Mouse (Mus musculus) forebrain, embryonic 11.5 days (tissue): ENCODE results near the gene Ick. TPM values are rescaled to one million over a fixed set of nuclear protein-coding genes. Genes with fewer than 3 reads are reported as not detected.
"Not testable (repeated sequence)": the region's sequence is repeated elsewhere in the genome, so short reads cannot be mapped to it uniquely, and the experiment has no call there.

Source experiments
- ATAC-seq: fragments of 200-750 bp; cut with Nextera tagmentation; replicated peaks from 2 replicates; pipeline ENCODE4 v1.8.0; 2017; ENCODE audit warnings: moderate TSS enrichment; ENCODE audit not compliant: low FRiP score
- DNase-seq: peaks from one replicate; pipeline ENCODE4 v3.0.0-alpha.2; 2017; ENCODE audit warnings: low spot score
- H3K27ac ChIP-seq: fragments of 300-500 bp; sonication (generic); 2 replicates; pipeline ENCODE4 v1.5.1; 2014; ENCODE audit warnings: low read depth, low read length
- H3K27me3 ChIP-seq: fragments of 300-500 bp; sonication (generic); 2 replicates; pipeline ENCODE4 v1.6.1; 2014; ENCODE audit warnings: mild to moderate bottlenecking, low read length, mixed read lengths; ENCODE audit not compliant: control insufficient read depth, insufficient read depth
- H3K36me3 ChIP-seq: fragments of 300-500 bp; sonication (generic); 2 replicates; pipeline ENCODE4 v1.6.1; 2014; ENCODE audit warnings: mild to moderate bottlenecking, low read length, moderate library complexity, mixed read lengths; ENCODE audit not compliant: control insufficient read depth, insufficient read depth
- H3K4me1 ChIP-seq: fragments of 300-500 bp; sonication (generic); replicated peaks from 2 replicates; pipeline ENCODE4 v1.6.1; 2014; ENCODE audit warnings: low read length, mixed read lengths; ENCODE audit not compliant: control insufficient read depth, insufficient read depth
- H3K4me2 ChIP-seq: fragments of 300-500 bp; sonication (generic); 2 replicates; pipeline ENCODE4 v1.6.1; 2014; ENCODE audit warnings: low read depth, mild to moderate bottlenecking, low read length, moderate library complexity, mixed read lengths; ENCODE audit not compliant: severe bottlenecking
- H3K4me3 ChIP-seq: fragments of 300-500 bp; sonication (generic); 2 replicates; pipeline ENCODE4 v1.5.1; 2014; ENCODE audit warnings: low read depth, low read length
- H3K9ac ChIP-seq: fragments of 300-500 bp; sonication (generic); 2 replicates; pipeline ENCODE4 v1.6.1; 2014; ENCODE audit warnings: low read length
- H3K9me3 ChIP-seq: fragments of 300-500 bp; sonication (generic); 2 replicates; pipeline ENCODE4 v1.6.1; 2016; ENCODE audit warnings: low read length, mixed read lengths; ENCODE audit not compliant: control insufficient read depth
- WGBS: fragments of 180-500 bp; shearing (Covaris S2); extraction: QIAGEN DNeasy Blood & Tissue Kit; methylation state at CpG from one replicate; pipeline ENCODE4 v1.1.7; 2014; 5-methylcytosine and 5-hydroxymethylcytosine counted together
- polyA plus RNA-seq: library from polyadenylated mRNA; unstranded; fragments of >200 nt; fragmentation: Nextera tagmentation; extraction: Ambion mirVana; gene quantifications from 2 replicates; pipeline ENCODE4 v1.2.1, GENCODE M21; 2014

Gene Ick
- polyA plus RNA-seq, 1 experiment from 2014 or later, result 35.0 TPM

DNA sequence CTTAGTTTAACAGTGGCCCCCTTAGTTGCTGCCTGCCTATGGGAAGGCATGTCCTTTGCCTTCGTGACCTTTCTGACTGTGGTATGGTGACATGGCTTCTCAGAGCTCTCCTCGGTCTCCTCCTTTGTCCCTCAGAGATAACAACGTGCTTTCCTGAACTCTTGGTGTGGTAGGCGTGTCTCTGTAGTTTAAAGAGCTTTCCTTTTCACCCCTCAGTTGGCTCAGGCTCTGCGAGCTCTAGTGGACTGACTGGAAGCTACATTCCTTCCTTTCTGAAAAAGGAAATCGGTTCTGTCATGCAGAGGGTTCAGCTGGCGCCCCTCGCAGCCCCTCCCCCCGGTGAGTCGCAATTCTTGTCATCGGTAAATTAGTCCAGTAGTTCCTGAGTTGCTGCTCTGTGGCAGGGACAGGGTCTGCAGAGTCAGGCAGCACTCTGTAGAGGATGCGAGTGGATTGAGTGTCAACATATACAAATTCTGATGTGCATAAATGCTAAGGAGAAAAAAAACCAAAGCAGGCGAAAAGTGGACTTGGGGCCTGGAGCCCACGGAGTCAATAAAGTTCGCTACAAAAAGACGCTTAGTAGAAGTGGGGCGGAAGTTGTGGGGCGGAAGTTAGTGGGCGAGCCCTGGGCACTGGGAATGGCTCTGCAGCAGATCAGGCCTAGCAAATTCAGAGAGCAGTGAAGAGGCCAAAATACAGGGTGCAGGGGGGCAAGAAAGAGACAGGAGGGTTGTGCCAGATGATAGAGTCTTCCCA lies 57.9 kb downstream of the Ick start:
- DNase-seq, result no peak
- Histone ChIP-seq H3K9me3 (no peaks in the 10 kb centered on the region), H3K36me3 (no peaks in the 10 kb centered on the region; the same call in 1 of the 2 replicates), H3K27ac (no peak overlapping the region), H3K4me3 (no peak overlapping the region), H3K9ac (no peak overlapping the region), H3K4me1 (no peaks in the 10 kb centered on the region), H3K4me2 (no peak overlapping the region), H3K27me3 (no peaks in the 10 kb centered on the region)
- 82% methylated on average over 19 of the region's 19 CpGs for WGBS
- no peak for ATAC-seq

DNA sequence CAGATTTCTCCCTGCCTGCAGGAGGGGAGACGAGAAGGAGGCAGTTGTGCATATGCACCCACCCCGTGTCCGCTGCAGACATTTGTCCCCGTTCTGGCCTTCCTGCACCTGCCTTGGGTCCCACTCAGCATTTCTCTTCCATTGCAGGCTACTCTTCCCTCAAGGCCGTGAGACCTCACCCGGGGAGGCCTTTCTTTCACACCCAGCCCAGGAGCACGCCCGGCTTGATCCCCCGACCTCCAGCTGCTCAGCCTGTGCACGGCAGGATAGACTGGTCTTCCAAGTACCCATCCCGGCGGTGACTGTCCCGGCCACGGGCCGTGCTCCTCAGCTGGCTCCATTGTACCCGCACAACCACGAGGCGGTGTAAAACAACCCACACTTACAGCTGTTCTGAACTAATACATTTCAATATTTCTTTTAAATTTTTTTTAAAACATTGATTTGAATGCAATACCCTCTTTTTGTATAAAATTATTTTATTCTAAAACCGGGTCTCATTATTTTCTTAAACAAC lies 58.5 kb downstream of the Ick start:
- H3K36me3 ChIP-seq, result no peaks in the 10 kb centered on the region; the same call in 1 of the 2 replicates
- H3K4me2 ChIP-seq, result no peak overlapping the region
- H3K27ac ChIP-seq, result no peak overlapping the region
- WGBS, result 88% methylated on average over 19 of the region's 19 CpGs
- no peak for DNase-seq
- H3K4me1 ChIP-seq, result no peaks in the 10 kb centered on the region
- no peak overlapping the region for H3K9ac ChIP-seq
- no peak overlapping the region for H3K4me3 ChIP-seq
- no peaks in the 10 kb centered on the region for H3K27me3 ChIP-seq
- H3K9me3 ChIP-seq, result no peaks in the 10 kb centered on the region
- ATAC-seq, result no peak

DNA sequence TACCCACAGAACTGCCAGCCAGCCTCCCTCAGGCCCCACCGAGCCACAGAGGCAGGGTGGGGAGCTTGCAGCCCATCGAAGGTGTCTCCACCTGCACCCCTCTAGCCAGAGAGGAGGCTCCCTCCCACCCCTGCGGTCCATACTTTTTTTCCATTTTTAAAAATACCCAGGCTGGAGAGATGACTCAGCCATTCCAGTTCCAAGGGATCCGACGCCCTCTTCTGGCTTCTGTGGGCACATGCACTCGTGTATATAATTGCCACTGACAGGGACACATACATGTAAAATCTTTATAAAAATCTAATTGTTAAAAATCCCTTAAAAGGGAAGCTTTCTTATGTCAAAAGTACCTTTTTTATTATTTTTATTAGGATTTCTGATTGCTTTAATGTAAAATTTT lies 59.9 kb downstream of the Ick start:
- Histone ChIP-seq H3K4me3 (no peak overlapping the region), H3K27ac (no peak overlapping the region), H3K4me1 (no peaks in the 10 kb centered on the region), H3K4me2 (no peak overlapping the region), H3K27me3 (no peaks in the 10 kb centered on the region), H3K36me3 (no peaks in the 10 kb centered on the region; the same call in 1 of the 2 replicates), H3K9me3 (no peaks in the 10 kb centered on the region), H3K9ac (no peak overlapping the region)
- 94% methylated on average over 6 of the region's 6 CpGs for WGBS
- no peak for ATAC-seq
- DNase-seq, result no peak

GRCm38 (mm10) chr9:78174016-78174415 lies 65.0 kb downstream of the Ick start:
- H3K4me1 ChIP-seq, result 0 out of 2 replicates have a peak, but pooled peaks cover 4% of the 10 kb centered on the region
- H3K4me3 ChIP-seq, result no peak overlapping the region
- 36% methylated on average over 1 of the region's 1 CpGs for WGBS
- no peaks in the 10 kb centered on the region for H3K9me3 ChIP-seq
- no peak overlapping the region for H3K4me2 ChIP-seq
- no peaks in the 10 kb centered on the region for H3K27me3 ChIP-seq
- H3K27ac ChIP-seq, result no peak overlapping the region
- ATAC-seq, result no peak
- H3K36me3 ChIP-seq, result no peaks in the 10 kb centered on the region
- DNase-seq, result no peak
- H3K9ac ChIP-seq, result no peak overlapping the region

DNA sequence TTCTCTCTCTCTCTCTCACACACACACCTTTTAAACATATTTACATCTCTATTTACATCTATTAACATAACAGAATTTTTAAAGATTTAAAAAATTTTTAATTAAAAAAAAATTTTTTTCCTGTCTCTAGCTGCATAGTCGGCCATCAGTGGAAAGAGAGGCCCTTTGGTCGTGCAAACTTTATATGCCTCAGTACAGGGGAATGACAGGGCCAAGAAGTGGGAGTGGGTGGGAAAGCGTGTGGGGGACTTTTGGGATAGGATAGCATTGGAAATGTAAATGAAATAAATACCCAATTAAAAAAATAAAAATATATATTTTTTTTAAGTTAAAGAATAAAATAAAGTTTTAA lies 65.9 kb downstream of the Ick start:
- not testable (repeated sequence) for H3K9me3 ChIP-seq, H3K36me3 ChIP-seq, H3K27ac ChIP-seq, H3K9ac ChIP-seq, H3K4me2 ChIP-seq, H3K27me3 ChIP-seq, H3K4me3 ChIP-seq, H3K4me1 ChIP-seq, DNase-seq
- WGBS, result 46% methylated on average over 3 of the region's 3 CpGs
- peak; percentile 39 for ATAC-seq

- H3K4me3 ChIP-seq, result peak overlapping the region; percentile 59
- H3K4me1 ChIP-seq, result 0 out of 2 replicates have a peak, but pooled peaks cover 4% of the 10 kb centered on the region
- H3K27ac ChIP-seq, result peak overlapping the region; percentile 94
- peak overlapping the region; percentile 88 for H3K9ac ChIP-seq
- DNase-seq, result peak; percentile 97
- no peaks in the 10 kb centered on the region for H3K36me3 ChIP-seq
- WGBS, result under 1% methylated on average over 48 of the region's 58 CpGs
- ATAC-seq, result peak; percentile 99
- peak overlapping the region; percentile 52 for H3K4me2 ChIP-seq
- no peaks in the 10 kb centered on the region for H3K27me3 ChIP-seq
- no peaks in the 10 kb centered on the region for H3K9me3 ChIP-seq
These were observed 66.5 kb downstream of the Ick start for GRCm38 (mm10) chr9:78175277-78176200.

GRCm38 (mm10) chr9:78176201-78176727 lies 67.3 kb downstream of the Ick start:
- Histone ChIP-seq H3K9me3 (no peaks in the 10 kb centered on the region), H3K36me3 (no peaks in the 10 kb centered on the region), H3K27me3 (no peaks in the 10 kb centered on the region), H3K4me3 (peak overlapping the region; percentile 59), H3K4me1 (0 out of 2 replicates have a peak, but pooled peaks cover 4% of the 10 kb centered on the region), H3K9ac (peak overlapping the region; percentile 88), H3K4me2 (peak overlapping the region; percentile 52), H3K27ac (peak overlapping the region; percentile 94)
- peak; percentile 68 for ATAC-seq
- 2% methylated on average over 22 of the region's 22 CpGs for WGBS
- DNase-seq, result peak; percentile 82

DNA sequence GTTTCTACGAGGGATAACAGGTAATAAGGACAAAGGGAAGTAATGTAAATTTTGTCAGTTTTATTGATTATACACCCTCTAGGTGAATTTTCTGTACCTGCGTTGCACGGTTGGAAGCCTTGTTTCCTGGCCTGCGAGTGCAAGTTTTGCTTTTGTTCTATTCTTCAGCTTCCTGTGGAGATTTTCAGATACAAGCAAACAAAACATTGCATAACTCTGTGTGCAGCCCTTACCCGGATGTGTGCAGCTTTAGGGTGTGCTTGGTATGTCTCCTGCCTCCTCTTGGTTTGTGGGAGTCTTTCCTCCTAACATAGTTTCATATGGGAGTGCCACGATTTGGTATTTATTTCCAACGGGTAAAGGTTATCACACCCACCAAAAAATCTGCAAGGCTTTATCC lies 67.8 kb downstream of the Ick start:
- peak overlapping the region; percentile 88 for H3K9ac ChIP-seq
- ATAC-seq, result no peak
- DNase-seq, result no peak
- H3K36me3 ChIP-seq, result no peaks in the 10 kb centered on the region
- 43% methylated on average over 7 of the region's 7 CpGs for WGBS
- H3K4me2 ChIP-seq, result peak overlapping the region; percentile 52
- H3K4me1 ChIP-seq, result 0 out of 2 replicates have a peak, but pooled peaks cover 4% of the 10 kb centered on the region
- H3K9me3 ChIP-seq, result no peaks in the 10 kb centered on the region
- H3K27ac ChIP-seq, result peak overlapping the region; percentile 94; the same call in 1 of the 2 replicates
- H3K27me3 ChIP-seq, result no peaks in the 10 kb centered on the region
- H3K4me3 ChIP-seq, result peak overlapping the region; percentile 59
